Mouse (Mus musculus): ENCODE results near the gene Rrbp1.

Gene Rrbp1

DNA sequence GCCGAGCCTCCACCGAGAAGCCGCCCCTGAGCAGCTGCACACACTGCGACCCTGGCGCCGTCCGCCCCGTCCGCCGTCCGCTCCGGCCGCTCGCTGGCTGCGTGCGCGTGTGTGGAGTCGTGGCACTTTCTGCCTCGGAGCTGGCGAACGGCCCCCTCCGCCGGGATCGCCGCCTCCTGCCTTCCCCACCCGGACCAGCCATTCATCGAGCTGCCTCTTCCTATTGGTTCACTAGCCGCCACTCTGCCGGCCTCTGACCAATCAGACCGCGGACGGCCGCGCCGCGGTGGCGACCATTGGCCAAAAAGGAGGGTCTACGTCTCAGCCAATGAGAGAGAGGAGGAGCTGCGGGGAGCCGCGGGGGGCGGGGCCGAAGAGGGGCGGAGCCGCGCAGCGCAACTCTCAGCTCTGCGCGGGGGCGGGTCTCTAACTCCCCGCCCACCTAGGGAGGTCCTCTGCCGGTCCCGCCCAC lies at the start of gene Rrbp1:
Gene Rrbp1 (minus strand): TSS at position 184 of the 472 bp plus-strand sequence.
- DNase-seq (ENCODE audit: inconsistent ontology term) = peak; percentile 100

GRCm38 (mm10) chr2:144057735-144058134 lies 46.7 kb upstream of the Rrbp1 start:
- no peak for DNase-seq (ENCODE audit: inconsistent ontology term)

DNA sequence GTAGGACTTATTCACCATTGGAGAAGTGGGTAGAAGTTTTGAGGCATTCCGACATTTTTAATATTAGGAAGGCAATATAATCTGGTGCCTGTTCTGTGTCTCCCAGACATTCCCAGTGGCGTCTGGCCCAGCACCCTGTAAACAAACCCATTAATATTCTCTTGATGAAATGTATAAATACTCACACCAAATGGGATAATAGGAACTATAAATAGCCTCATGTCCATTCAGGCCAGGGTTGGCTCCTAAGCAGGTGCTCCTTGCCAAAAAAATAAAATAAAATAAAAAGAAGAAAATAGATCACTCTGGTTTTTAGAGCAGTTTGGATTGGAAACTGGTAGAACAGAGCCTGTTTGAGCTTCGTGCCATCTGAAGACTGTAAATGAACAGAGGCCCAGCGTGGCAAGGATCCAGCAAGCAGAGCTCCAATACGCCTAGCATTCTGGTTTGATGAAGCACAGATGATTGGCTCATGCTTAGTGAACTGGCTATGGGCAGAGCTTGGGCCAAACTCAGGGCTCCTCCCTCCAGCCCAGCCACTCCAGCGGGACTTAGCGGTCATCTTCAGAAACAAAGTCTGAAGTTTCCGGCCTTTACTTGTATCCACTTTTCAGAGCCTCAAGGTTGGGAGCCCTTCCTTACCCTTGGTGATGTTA lies 41.5 kb upstream of the Rrbp1 start:
- DNase-seq (ENCODE audit: inconsistent ontology term) = peak; percentile 75

DNA sequence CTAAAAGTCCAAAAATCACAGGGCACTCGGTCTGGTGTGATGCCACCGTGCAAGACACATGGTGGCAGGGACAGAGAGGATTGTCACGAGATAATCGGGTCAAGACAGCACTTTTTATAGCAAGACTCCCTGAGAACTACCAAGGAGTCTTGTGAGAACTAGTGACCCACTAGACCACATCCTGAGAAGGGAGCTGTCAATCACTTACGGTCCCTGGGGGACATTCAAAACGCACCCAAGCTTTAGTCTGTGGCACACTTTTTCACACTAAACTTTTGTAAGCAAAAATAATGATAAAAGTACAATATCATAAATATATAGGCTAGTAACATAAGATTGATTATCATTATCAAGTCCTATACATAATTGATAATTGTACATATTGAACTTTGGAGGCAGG lies 39.8 kb upstream of the Rrbp1 start:
- no peak for DNase-seq (ENCODE audit: inconsistent ontology term)

GRCm38 (mm10) chr2:144050146-144050680 lies 39.1 kb upstream of the Rrbp1 start:
- DNase-seq (ENCODE audit: inconsistent ontology term) = no peak

- no peak for DNase-seq (ENCODE audit: inconsistent ontology term)
These were observed 35.9 kb upstream of the Rrbp1 start for GRCm38 (mm10) chr2:144046916-144047315.

GRCm38 (mm10) chr2:144045756-144046560 lies 34.9 kb upstream of the Rrbp1 start:
- no peak for DNase-seq (ENCODE audit: inconsistent ontology term)

DNA sequence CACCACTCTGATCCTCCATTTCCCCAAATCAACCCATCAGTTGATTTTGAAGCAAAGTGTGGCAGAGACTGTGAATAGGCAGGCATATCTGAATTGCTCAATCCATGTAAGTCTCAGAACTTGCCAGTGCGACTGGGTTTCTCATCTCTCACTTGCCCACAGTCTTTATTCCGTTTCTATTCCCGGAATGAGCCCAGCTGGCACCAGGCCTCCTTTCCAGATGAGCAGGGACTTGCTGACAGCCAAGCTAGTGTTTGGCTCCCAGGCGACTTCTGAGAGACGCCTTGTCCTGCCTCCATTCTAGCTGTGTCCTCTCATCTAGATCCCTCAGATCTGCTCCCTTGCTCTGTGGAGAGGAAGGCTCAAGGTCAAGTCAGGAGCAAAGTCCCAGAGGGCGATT lies 33.7 kb upstream of the Rrbp1 start:
- no peak for DNase-seq (ENCODE audit: inconsistent ontology term)

GRCm38 (mm10) chr2:144032664-144033063 lies 21.6 kb upstream of the Rrbp1 start, which contains the start of gene Banf2:
TSS of gene Banf2 (plus strand) at chr2:144033059.
- no peak for DNase-seq (ENCODE audit: inconsistent ontology term)

- DNase-seq (ENCODE audit: inconsistent ontology term) = no peak
These were observed 19.7 kb upstream of the Rrbp1 start for GRCm38 (mm10) chr2:144030791-144031190.

- no peak for DNase-seq (ENCODE audit: inconsistent ontology term)
These were observed 15.4 kb upstream of the Rrbp1 start for GRCm38 (mm10) chr2:144026456-144026855.

GRCm38 (mm10) chr2:144025361-144025760 lies 14.3 kb upstream of the Rrbp1 start:
- no peak for DNase-seq (ENCODE audit: inconsistent ontology term)

DNA sequence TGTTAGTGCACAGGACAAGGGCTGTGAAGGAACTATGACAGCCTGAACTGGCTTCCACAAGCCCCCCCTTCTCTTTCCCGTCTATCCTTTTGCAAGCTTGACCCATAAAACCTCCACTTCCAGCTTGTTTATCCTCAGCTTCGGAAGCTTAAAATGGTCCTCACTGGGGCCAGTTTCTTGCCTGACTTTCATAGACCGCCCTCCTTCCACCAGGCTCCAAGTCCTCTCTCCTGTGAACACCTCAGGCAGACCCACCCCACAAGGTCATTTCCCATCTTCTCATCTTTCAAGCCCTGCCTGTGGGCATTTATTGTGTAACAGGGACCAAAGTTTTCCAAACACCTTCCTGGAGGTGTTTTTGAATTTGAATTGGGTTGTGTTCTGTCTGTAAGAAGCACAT lies 11.4 kb upstream of the Rrbp1 start:
- no peak for DNase-seq (ENCODE audit: inconsistent ontology term)

- DNase-seq (ENCODE audit: inconsistent ontology term) = no peak
These were observed 8.9 kb upstream of the Rrbp1 start for GRCm38 (mm10) chr2:144019971-144020370.

GRCm38 (mm10) chr2:144015861-144016260 lies 4.8 kb upstream of the Rrbp1 start:
- no peak for DNase-seq (ENCODE audit: inconsistent ontology term)

GRCm38 (mm10) chr2:144014481-144014880 lies 3.4 kb upstream of the Rrbp1 start:
- DNase-seq (ENCODE audit: inconsistent ontology term) = no peak

DNA sequence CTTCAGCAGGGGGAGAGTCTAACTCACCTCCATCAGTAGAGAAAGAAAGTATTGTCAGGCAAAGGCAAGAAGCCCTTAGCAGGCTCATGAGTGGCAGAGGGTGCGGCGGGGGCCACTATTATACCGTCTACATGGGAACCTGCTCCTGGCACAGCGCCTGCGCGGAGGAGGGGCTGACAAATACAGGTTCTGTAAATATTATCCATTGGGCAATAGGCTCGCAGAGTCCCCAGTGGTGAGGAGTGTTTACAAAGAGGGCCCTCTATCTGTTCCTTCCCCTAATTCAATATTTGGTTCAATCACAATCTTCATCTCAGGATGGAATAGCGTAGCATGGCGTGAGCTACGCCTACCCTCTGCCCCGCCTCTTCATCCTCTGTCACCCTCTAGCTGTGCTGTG lies 3.0 kb upstream of the Rrbp1 start:
- no peak for DNase-seq (ENCODE audit: inconsistent ontology term)

DNA sequence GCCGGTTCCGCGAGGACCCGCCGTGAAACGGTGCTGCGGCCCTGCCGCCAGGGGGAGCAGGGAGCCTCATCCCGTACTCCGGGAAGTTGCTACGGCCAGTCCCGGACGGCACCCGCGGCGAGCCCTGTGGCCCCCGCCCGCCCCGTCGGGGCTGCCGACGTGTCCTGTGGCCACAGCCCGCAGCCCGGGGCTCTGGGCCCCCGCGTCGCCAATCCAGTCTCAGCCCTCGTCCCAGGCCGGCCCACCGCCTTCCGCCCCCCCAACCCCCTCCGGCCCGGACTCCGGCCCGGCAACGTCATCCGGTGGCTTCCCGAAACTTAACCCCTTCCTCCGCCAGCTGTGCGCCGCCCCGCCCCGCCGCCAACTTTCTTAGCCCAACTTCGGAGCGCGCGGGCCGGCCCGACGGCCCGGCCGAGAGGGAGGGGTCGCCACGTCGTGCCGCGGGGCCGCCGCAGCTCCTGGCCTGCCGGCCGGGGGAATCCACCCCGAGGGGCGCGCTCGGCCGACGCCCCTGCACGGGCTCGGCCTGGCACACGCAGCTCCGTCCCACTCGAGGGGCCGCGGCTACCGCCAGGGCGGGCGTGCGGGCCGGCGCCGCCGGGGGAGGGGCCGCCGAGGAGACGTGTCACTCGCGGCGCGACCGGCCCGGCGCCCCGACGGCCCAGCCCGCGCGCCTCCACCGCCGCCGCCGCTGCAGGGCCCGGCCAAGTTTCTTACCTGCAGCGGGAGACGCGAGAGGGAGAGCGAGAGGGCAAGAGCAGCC lies 600 bp downstream of the Rrbp1 start:
- peak; percentile 85 for DNase-seq (ENCODE audit: inconsistent ontology term)

DNA sequence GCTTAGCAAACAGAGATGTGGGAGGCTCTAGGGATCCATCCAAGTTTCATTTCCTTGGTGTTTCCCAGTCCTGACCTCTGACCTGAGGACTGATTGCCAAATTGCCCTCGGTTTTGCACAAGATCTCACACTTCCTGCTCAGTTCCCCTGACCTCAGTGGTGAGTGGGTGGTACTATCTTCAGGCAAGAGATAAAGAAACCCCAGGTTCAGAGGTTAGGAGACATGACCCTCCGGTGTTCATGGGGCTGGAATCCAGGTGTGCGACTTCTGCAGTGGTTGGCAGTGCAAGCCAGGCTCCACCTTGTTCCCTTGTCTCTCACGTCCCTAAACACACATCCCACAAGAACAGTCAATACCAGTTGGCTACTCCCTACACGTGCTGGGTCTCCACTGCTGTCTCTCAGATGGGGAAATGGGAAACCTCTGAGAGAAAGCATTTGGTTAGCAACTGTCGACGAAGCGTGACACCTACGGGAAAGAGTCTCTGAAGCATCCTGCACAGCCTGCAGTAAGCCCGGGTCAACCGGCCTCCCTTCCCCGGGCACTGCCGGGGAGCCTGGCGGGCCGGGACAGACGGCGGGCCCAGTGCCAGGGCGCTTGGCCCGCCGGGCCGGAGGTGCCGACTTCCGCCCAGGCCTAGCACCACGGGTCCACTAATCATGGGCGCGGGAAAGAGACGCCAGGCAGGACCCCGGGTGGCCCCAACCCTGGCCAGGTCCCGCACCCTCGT lies 1.3 kb downstream of the Rrbp1 start:
- no peak for DNase-seq (ENCODE audit: inconsistent ontology term)

GRCm38 (mm10) chr2:144009081-144009480 lies 2.0 kb downstream of the Rrbp1 start:
- no peak for DNase-seq (ENCODE audit: inconsistent ontology term)

DNA sequence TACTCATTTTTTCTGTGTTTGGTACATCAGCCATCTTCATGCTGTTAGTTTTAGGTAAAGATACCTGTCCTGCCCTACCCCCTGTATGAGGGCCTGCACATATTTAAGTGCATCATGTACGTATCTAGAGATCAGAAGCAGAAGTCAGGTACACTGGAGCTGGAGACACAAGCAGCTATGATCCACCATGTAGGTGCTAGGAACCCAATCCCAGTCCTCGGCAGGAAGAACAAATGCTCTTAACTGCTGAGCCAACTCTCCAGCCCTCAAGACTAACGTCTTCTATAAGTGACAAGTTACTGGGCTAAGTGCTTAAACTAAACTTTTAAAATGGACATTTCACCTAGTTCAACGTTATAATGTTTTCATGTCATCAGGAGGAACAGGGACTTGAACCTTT lies 3.9 kb downstream of the Rrbp1 start:
- no peak for DNase-seq (ENCODE audit: inconsistent ontology term)

Data from Muller cell, postnatal 12 days (primary cell).